Mouse (Mus musculus): ENCODE measurements around the gene Churc1. TPM values are rescaled to one million over a fixed set of nuclear protein-coding genes. Genes with fewer than 3 reads are reported as not detected.
"Not testable (repeated sequence)": the region's sequence is repeated elsewhere in the genome, so short reads cannot be mapped to it uniquely, and the experiment has no call there.

Gene Churc1
- polyA plus RNA-seq, 1 experiment: 173 TPM

- Histone ChIP-seq H3K27ac (replicated peaks; ENCODE audit: low read depth, low read length) (no peak overlapping the region), H3K4me3 (ENCODE audit: insufficient read depth, low read depth, low read length) (no peak overlapping the region), H3K4me1 (ENCODE audit: control insufficient read depth, insufficient read depth, insufficient read length, low read length) (peaks cover 6% of the 10 kb centered on the region)
Observed at GRCm38 (mm10) chr12:76778305-76779083, 13.2 kb downstream of the Churc1 start.

DNA sequence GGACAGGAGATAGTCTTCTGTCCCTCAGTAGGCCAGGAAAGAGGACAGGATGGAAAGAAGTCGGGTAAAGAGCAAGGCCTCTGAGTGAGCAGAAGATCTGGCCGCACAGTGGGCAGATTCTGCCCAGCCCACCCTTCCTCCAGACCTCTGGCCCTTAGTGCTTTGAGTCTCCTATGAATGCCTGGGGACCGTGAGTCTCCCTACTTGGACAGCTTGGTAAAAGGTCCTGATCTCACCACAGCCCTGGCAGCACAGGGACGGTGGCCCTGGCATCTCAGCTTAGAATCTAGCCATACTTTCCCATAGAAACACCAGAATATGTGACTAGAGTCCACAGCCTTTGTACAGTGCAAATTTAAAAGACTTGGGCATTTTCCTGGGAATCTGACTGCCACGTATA is 14.6 kb downstream of the Churc1 start:
- H3K4me1 ChIP-seq (ENCODE audit: control insufficient read depth, insufficient read depth, insufficient read length, low read length): peaks cover 3% of the 10 kb centered on the region; the same call in 1 of the 2 replicates
- H3K27ac ChIP-seq (replicated peaks; ENCODE audit: low read depth, low read length): no peak overlapping the region
- no peak overlapping the region for H3K4me3 ChIP-seq (ENCODE audit: insufficient read depth, low read depth, low read length)

- H3K4me1 ChIP-seq (ENCODE audit: control insufficient read depth, insufficient read depth, insufficient read length, low read length): no peaks in the 10 kb centered on the region
- no peak overlapping the region for H3K27ac ChIP-seq (replicated peaks; ENCODE audit: low read depth, low read length)
- H3K4me3 ChIP-seq (ENCODE audit: insufficient read depth, low read depth, low read length): no peak overlapping the region
Observed at GRCm38 (mm10) chr12:76780639-76781468, 15.5 kb downstream of the Churc1 start.

DNA sequence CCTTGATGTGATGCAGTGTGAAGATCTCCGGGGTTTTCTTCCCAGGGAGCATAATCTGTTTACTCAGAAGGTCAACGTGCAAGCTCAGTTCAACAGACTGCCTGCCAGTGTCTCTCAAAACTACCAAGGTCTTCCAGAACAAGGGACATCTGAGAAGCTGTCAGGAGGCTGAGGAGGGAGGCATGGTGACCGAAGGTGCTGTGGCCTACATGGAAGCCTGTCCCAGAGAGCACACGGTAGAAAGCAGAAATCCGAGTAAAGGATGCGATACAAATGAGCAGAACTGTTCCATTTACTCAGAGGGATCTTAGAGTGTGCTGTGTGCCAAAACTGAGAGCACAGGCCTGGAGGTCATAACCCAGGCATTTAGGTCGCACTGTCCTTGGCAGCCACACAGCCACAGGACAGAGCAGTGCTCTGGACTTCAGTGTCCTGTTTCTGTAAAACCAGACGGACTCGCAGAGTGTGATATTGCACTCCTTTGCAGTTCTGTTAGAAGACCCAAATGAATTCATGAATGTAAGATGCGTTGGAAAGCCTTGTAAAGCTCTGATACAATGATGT is 18.8 kb downstream of the Churc1 start:
- H3K4me3 ChIP-seq (ENCODE audit: insufficient read depth, low read depth, low read length): no peak overlapping the region
- no peak overlapping the region for H3K27ac ChIP-seq (replicated peaks; ENCODE audit: low read depth, low read length)
- H3K4me1 ChIP-seq (ENCODE audit: control insufficient read depth, insufficient read depth, insufficient read length, low read length): no peaks in the 10 kb centered on the region

DNA sequence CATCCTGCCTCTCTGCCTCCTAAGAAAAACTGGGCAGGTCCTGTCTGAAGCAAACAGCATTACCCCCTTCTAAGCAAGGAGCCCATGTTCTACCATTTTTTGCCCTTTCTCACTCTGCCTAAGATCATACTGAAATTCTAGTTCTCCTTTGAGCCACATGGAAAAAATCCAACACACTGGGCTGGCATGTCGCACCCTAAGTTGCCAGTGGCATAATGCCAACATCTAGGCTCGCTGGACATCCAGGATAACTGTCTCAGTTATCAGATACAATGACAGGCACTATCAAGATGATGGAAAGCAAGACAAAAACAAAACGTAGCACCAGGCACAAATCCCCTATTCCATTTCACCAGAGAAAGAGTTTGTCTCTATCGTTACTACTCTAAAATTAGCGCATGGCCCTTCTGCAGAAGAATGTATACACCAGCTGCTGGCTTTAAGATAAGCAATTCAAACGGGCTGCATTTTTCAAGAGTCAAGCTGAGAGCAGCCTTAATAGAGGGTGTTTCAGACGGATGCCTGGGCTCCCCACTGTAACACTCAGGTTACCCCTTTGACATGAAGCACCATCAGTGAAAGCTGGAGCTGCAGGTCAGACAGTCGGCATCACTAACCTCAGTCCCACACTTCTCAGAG is 25.2 kb downstream of the Churc1 start:
- H3K4me3 ChIP-seq (ENCODE audit: insufficient read depth, low read depth, low read length): no peak overlapping the region
- no peak overlapping the region for H3K27ac ChIP-seq (replicated peaks; ENCODE audit: low read depth, low read length)

DNA sequence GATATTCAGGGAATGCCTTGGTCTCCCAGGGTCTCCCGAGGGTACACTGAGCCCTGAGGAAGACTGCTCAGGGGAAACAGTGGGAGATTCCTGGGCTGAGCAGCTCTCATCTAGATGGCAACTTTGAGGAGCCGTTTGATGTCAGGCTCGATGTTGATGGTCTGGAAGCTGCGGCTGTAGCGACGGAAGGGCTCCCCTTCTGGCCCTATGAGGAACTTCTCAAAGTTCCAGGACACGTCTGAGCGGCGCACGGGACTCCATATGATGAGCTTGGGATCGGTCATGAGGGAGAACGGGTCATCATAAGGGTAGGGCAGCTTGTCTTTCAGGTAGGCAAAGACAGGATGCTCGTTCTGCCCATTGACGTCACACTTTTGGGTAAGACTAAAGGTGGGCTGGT is 27.2 kb downstream of the Churc1 start:
- not testable (repeated sequence) for H3K4me3 ChIP-seq (ENCODE audit: insufficient read depth, low read depth, low read length); H3K27ac ChIP-seq (replicated peaks; ENCODE audit: low read depth, low read length); H3K4me1 ChIP-seq (ENCODE audit: control insufficient read depth, insufficient read depth, insufficient read length, low read length)

More for the DNA sequence above, 25.2 kb downstream of the Churc1 start:
- H3K4me1 ChIP-seq (ENCODE audit: control insufficient read depth, insufficient read depth, insufficient read length, low read length): no peaks in the 10 kb centered on the region

DNA sequence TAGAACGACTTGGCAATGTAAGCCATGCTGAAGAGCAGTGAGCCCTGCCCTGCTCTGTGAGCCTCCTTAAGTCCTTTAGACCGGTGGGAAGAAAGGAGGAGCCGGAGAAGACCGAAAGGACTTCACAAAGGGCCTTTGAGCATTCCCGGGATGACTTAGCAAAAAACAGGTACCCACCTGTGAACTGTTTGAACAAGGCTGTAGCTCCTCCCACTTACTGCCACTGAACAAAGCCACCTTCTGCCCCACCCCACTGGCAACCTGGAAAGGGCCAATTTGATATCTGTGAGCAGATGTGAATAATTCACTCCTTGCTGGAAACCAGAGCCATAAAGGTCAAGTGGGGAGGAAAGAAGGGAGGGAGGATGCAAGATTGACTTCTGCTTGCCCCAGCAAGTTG is 30.0 kb downstream of the Churc1 start, which contains the start of gene Gpx2:
Gene Gpx2 (minus strand): TSS at position 205 of the 400 bp plus-strand sequence.
- no peak within 1 kb of the TSS for H3K27ac ChIP-seq (replicated peaks; ENCODE audit: low read depth, low read length)
- H3K4me3 ChIP-seq (ENCODE audit: insufficient read depth, low read depth, low read length): no peak within 1 kb of the TSS
- H3K4me1 ChIP-seq (ENCODE audit: control insufficient read depth, insufficient read depth, insufficient read length, low read length): no peaks in the 10 kb centered on the region

DNA sequence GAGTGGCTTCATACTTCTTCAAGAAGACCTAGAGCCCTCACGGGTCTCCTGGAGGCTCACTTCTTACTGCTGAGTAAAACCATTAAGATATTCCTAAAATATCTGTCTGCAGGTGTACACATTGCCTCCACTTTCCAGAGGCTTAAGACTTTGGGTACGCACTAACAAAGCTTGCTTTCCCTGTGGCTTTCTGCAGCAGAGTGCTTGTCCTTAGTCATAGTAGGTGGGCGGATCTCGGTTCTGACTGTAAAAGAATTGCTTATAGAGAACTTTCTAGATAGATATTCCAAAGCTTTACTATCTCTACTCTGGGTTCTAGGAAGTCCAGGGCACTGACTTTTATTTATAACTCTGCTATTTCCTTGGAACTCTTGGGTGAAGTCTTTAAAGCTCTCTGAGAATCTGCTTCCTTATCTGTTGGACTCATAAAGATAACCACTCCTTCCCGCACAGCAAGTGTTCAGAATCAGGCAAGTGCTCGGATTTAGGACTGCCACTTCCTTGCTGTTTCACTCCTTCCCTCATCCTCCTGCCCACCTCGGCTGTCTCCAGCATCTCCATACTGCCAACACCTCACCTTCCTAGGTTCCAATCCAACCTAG is 31.7 kb downstream of the Churc1 start:
- no peak overlapping the region for H3K4me3 ChIP-seq (ENCODE audit: insufficient read depth, low read depth, low read length)
- H3K4me1 ChIP-seq (ENCODE audit: control insufficient read depth, insufficient read depth, insufficient read length, low read length): no peaks in the 10 kb centered on the region
- no peak overlapping the region for H3K27ac ChIP-seq (replicated peaks; ENCODE audit: low read depth, low read length)

- H3K27ac ChIP-seq (replicated peaks; ENCODE audit: low read depth, low read length): no peak overlapping the region
- no peak overlapping the region for H3K4me3 ChIP-seq (ENCODE audit: insufficient read depth, low read depth, low read length)
- no peaks in the 10 kb centered on the region for H3K4me1 ChIP-seq (ENCODE audit: control insufficient read depth, insufficient read depth, insufficient read length, low read length)
Observed at GRCm38 (mm10) chr12:76798008-76798720, 32.8 kb downstream of the Churc1 start.

GRCm38 (mm10) chr12:76803028-76803427 is 37.7 kb downstream of the Churc1 start:
- no peaks in the 10 kb centered on the region for H3K4me1 ChIP-seq (ENCODE audit: control insufficient read depth, insufficient read depth, insufficient read length, low read length)
- no peak overlapping the region for H3K4me3 ChIP-seq (ENCODE audit: insufficient read depth, low read depth, low read length)
- no peak overlapping the region for H3K27ac ChIP-seq (replicated peaks; ENCODE audit: low read depth, low read length)

GRCm38 (mm10) chr12:76803700-76804252 is 38.4 kb downstream of the Churc1 start:
- Histone ChIP-seq H3K4me1 (ENCODE audit: control insufficient read depth, insufficient read depth, insufficient read length, low read length) (no peaks in the 10 kb centered on the region), H3K4me3 (ENCODE audit: insufficient read depth, low read depth, low read length) (no peak overlapping the region), H3K27ac (replicated peaks; ENCODE audit: low read depth, low read length) (no peak overlapping the region)

DNA sequence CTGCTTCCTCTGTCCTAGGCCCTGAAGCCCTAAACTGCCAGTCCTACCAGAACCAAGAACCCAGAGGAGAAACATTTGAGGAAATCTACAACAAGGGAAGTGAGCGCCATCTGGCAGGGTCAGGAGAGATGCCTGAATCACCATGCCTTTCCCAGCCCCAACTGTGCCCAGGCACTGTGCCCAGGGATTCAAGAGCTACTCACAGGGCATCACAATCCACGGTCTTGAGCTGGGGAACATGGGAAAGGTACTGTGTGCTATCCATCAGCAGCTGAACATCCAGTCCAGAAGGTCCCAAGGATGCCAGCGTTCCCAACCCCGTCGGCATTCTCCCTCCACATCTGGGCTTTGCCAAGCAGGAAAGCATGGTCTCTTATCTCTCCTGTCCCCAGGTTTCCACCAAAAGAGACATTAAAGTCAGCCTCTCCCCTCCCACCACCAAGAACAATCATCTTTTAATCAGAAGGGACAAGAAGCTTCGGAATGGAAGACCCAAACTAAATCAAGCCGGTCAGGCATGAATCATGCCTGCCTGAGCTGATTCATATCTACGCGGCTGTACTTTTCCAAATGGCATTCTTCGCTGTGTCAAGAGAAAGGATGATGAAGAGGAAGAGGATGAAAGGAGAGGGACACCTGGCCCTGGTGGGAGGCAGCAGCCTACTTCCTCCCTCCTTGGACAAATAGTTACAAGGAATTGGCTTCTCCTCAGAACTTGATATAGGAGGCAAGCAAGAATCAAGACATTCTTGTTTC is 39.9 kb downstream of the Churc1 start:
- no peaks in the 10 kb centered on the region for H3K4me1 ChIP-seq (ENCODE audit: control insufficient read depth, insufficient read depth, insufficient read length, low read length)
- no peak overlapping the region for H3K4me3 ChIP-seq (ENCODE audit: insufficient read depth, low read depth, low read length)
- H3K27ac ChIP-seq (replicated peaks; ENCODE audit: low read depth, low read length): no peak overlapping the region

DNA sequence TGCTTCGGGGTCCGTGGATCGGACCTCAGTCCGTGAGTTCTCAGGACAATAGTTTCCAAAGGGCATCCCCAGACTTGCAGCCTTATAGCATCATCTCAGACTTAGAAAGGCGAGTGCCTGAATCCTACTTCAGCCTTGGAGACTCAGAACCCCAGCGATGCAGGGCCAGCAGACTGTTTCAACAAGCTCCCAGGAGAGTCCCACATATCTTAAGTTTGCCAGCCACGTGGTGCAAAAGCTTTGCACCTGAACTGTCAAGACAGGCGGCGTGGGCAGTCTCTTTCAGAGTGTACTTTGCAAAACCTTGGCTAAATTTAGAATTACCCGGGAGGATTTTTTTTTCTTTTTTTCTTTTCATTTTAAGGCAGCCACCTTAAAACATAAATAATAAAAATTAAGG is 42.5 kb downstream of the Churc1 start:
- no peak overlapping the region for H3K27ac ChIP-seq (replicated peaks; ENCODE audit: low read depth, low read length)

More for the DNA sequence above, 42.5 kb downstream of the Churc1 start:
- H3K4me1 ChIP-seq (ENCODE audit: control insufficient read depth, insufficient read depth, insufficient read length, low read length): no peaks in the 10 kb centered on the region
- H3K4me3 ChIP-seq (ENCODE audit: insufficient read depth, low read depth, low read length): no peak overlapping the region

Measured in brown adipose tissue, adult 24 weeks (tissue).